Mouse (Mus musculus): ENCODE data around the gene Ddx42.
"Not testable (repeated sequence)": the region's sequence is repeated elsewhere in the genome, so short reads cannot be mapped to it uniquely, and the experiment has no call there.

Gene Ddx42

DNA sequence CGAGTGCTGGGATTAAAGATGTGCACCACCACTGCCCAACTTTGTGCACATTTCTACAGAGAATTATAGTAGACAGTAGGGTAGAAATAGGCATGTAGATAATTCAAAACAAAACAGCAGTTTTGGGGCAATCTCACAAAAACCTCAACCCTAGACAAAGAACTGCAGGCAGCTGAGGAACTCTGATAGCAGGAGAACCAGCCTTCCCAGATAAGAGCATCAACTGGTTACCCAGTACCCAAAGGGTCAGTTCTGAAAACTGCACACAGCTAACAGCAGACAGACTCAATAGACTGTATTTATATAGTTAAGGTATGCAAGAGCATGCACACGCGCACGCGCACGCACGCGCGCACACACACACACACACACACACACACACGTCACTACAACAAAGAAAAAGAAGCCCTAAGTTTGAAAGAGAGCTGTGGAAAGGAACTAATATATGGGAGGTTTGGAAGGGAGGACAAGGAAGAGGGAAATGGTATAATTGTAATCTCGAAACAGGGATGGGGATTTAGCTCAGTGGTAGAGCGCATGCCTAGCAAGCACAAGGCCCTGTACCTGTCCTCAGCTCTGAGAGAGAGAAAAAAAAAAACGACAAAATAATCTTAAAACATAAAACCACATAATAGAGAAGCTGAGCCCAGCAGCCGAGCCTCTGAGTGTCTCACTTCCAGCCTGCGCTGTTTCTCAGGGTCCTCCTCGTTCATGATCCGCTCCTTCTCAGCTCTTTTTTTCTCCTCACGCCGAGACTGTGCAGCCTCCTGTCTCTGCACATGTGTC lies 15.2 kb upstream of the Ddx42 start:
- no peak for DNase-seq (ENCODE audit: low spot score)

DNA sequence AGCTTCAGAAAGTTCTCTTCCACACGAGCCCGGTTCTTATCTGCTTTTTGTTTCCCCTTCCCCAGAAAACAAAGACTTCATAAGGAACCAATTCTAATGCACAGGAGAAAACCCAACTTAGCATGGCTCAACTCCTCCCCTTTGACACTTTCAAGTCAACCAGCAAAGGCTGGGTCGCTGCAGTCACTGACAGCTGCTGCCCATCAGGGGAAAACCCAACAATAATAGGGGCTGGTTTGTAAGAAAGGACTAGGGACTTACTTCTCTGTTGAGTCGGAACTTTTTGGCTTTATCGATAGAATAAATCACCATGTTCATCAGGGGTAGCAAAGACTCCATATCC lies 14.6 kb upstream of the Ddx42 start, which contains the start of gene Strada:
Strada (minus strand) TSS at position 46 of the 343 bp plus-strand sequence.
- no peak for DNase-seq (ENCODE audit: low spot score)

DNA sequence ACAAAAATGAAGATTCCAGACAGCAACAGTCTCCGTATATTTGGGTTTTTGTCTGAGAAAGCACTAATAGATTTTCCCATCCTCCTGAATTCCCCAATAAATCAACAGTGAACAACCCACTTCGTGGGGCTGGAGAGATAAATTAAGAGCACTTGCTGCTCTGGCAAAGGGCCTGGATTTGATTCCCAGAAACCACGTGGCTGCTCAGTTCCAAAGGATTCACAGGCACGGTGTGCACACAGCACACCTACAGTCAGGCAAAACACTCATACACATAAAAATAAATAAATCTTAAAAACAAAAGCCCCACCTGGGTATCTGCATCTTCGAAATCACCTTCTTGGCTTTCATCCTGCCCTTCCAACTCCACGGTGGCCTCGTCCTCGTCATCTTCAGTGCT lies 4.0 kb upstream of the Ddx42 start:
- DNase-seq (ENCODE audit: low spot score) = no peak

DNA sequence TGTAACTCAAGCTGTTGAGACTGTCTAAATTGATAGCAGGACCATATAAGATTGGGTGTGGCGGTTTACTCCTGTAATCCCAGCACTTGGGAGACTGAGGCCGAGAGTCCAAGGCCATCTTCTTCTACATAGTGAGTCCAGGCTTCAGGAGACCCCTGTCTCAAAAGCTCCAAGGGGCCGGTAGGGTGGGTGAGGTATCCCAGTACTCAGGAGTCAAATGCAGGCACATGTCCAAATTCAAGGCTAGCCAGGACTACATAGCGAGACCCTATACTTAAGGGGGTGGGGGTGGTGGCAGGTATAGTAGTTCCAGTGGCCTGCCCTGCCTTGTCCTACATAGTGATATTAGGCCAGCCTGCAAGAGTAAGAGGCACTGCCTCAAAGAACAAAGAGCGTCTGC lies 1.9 kb upstream of the Ddx42 start:
- no peak for DNase-seq (ENCODE audit: low spot score)

DNA sequence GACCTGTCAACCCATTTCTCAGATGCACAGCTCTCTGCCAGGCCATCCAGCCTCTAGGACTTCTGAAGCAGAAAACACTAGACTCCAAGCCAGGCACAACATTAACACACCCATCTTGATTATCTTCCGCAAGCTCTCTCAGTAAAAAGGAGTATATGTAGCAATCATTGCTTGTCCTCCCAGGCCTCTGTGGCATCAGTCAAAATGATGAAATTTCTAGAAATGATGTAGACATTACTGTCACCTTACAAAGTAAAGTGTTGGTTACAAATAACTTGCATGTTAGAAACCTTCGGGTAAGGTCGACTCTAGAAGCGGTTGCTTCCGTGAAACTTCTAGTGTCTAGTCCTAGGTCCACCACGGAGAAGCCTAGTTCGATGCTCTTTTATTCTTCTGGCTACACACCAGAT lies 1.3 kb upstream of the Ddx42 start:
- DNase-seq (ENCODE audit: low spot score) = no peak

DNA sequence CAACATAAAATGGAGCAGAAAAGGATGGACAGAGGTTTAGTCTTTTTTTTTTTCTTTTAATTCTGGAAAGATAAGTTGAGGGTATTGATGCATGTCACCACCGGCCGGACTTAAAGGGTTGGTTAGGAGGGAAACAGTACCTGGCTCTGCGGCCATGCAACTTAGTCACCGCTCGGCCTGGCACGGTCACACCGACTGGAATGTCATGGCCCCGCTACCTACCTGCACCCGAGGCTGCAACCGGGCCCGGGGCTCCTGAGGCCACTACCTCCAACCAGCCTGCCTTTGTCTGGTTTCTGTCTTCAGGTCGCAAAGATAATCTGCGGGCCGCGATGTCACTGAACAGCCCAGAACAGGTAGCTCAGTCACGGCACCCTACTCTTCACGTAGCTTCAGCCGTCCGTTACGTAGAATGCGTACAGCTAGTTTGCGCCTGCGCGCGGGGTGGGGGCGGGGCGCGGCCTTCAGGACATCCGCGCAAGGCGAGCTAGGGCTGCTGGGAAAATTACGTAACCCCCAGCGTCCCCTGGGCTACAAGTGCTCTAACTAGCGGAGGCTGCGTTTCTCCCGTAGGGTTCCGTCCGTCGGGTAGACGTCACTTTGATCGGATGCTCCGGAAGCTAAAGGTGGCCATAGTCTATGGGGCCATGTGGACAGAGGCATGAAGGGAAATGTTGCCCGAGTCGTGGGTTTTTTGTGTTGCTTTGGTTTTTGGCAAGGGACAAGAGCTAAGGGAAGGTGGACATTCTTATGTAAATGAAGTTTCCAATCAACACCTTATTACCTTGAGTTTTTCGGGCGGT lies 598 bp upstream of the Ddx42 start, which contains the start of gene Ccdc47:
Ccdc47 (minus strand) TSS at position 418 of the 803 bp plus-strand sequence.
- DNase-seq (ENCODE audit: low spot score) = peak; percentile 97

DNA sequence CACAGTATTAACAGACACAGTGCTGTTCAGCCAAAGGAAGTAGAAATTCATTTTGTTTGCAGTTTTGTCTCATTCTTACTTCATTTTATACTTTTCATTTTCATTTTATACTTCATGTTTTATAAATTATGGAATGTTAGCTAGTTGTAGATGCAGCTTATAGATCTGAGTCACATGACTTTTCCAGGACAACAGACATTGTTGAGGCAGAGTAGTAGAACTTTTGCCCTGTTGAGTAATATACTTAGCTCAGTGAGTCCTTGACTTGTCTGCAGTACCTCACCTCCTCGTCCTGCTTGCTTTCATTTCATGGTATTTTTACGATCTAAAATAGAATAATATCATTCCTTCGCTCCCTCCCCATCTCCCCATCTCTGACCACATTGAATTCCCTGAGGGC lies 3.9 kb downstream of the Ddx42 start:
- DNase-seq (ENCODE audit: low spot score) = no peak

DNA sequence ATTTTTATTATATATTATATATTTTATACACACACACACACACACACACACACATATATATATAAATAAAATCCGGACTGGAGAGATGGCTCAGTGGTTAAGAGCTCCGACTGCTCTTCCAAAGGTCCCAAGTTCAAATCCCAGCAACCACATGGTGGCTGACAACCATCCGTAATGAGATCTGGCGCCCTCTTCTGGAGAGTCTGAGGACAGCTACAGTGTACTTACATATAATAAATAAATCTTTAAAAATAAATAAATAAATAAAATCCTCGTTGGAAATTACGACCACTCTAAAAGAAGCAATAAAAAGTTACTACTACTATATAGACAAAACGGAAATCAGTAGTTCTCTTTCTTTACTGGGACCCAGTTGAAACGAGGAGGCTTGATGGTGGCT lies 17.3 kb downstream of the Ddx42 start:
- DNase-seq (ENCODE audit: low spot score) = not testable (repeated sequence)

DNA sequence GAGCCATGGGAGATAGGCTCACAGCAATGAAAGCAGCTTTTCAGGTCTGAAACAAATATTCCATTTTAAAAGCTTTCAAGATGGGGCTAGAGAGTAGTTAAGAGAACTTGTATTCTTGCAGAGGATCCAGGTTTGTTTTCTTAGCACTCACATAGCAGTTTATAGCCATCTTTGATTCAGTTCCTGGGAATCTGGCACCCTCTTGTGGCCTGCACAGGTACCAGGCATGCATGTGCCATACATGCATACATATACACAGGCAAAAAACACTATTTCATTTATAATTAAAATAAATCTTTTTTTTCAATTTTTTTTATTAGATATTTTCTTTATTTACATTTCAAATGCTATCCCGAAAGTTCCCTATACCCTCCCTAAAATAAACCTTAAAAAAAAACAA lies 30.1 kb downstream of the Ddx42 start:
- no peak for DNase-seq (ENCODE audit: low spot score)

DNA sequence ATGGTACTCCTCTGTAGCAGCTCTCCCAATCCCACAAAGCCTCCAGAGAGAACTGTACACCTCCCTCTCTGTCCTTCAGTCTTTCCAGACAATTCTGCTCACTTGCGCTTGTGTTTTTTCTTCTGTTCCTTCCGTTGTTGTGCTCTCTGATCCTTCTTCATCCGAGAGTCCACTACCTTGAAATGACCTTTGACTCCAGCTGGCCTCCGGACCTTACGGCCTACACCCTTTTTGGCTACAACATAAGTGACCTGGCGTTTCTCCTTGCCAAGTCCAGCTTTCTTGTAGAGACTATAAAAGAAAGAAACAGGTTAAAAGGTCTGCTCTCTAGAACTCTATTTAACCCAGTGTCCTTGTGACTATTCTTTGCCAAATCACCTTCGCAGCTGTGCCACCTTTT lies 32.6 kb downstream of the Ddx42 start:
- no peak for DNase-seq (ENCODE audit: low spot score)

DNA sequence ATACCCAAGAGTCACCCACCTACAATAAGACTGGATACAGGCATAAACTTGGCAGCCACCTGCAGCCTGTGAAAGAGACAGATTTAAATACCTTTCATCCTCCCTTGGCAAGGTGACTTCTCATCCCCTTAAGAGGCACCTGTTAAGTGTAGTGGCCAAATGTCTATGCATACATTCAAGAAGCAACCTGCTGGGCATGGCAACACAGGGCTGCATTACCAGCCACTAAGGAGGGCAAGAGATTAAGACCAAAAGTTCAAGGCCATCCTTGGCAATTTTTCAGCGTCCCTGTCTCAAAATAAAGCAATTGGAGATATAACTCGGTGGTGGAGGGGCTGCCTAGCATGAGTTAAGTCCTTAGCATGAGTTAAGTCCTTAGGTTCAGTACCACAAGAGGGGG lies 38.0 kb downstream of the Ddx42 start:
- DNase-seq (ENCODE audit: low spot score) = no peak

DNA sequence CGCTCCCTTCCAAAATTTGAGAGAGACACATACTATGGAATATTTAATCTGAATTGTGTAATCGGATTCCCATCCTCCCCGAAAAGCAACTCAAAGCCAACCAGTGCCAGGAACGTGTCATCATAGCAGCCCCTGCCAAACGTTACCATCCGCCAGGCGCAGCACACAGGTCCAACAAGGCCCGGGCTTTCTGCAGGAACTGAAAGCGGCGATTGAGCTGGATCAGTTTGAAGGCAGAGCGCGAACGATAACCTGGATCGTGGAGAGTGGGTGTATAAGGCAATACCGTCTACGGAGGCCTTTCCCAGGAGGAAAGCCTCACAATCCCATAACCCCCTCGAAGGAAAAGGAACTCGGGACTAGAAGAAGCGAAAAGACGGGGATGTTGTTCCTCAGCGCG lies 38.4 kb downstream of the Ddx42 start:
- no peak for DNase-seq (ENCODE audit: low spot score)

DNA sequence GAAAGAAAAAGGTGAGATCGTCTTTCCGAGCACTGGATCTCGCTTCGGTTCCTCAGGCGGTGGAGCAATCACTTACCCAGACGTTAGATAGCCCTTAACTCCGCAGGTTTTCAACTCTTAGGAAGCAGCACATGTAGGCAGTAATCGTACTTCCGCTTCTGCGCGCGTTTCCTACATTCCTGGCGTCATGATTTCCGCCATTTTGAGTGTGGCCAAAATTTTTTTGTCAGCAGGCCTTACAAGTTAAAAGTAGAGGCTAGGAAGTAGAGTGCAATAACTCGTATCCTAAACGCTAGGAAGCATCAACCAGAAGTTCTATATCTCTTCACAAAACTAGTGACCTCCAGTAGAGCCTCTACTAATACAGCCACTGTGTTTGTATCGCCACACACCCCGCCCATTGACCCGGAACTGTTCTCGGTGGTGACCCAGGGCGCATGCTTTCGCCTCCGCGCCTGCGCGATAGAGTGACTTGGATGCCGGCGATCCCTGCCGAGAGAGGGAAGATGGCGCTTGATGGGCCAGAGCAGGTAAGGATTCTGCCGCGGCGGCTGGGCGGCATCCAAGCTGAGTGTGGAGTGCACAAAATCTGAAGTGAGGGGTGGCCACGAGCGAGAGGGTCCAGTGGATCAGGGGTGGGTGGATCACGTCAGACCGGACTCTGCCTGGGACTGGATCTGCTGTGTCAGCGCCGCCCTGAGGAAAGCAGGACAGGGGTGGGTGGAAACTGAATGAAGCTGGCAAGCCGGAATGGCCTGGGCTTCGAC lies 39.1 kb downstream of the Ddx42 start, which contains the start of the genes Ftsj3 and Psmc5:
Ftsj3 (minus strand) TSS at position 395 of the 767 bp plus-strand sequence.
Psmc5 (plus strand) TSS at position 470 of the 767 bp plus-strand sequence.
- DNase-seq (ENCODE audit: low spot score) = peak; percentile 97

DNA sequence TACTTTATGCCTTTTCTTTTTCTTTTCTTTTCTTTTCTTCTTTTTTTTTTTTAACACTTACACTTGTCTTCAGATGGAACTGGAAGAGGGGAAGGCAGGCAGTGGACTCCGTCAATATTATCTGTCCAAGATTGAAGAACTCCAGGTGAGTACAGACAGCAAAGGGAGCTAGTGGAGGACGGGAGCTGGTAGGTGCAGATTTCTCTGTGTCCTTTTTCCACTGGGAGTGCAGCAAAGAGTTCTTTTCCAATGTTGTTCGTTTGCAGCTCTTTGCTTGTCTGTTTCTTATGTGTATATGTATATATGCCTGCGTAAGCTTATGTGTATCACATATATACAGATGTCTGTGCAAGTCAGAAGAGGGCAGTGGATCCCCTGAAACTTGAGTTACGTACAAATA lies 40.0 kb downstream of the Ddx42 start:
- DNase-seq (ENCODE audit: low spot score) = no peak

DNA sequence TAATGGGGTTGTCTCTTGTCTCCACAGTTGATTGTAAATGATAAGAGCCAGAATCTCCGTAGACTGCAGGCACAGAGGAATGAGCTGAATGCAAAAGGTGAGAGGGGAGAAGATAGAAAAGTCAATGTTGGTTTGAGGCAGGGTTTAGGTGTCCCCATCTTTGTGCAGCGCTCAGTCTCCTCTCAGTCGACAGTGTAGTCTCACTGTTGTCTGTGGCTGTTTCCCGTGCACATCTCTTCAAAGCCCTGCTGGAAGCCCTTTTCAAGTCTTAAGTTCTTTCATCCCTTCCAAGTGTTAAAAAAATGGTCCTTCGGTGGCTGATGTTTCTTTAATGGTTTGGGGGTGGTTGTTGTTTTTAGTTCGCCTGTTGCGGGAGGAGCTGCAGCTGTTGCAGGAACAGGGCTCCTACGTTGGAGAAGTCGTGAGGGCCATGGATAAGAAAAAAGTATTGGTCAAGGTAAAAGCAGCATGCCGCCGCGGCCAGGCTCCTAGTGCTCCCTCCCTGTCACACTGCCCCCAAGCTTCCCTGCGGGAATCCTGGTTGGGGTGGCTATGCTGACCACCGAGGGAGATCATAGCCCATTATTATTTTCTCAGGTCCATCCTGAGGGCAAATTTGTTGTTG lies 44.2 kb downstream of the Ddx42 start:
- no peak for DNase-seq (ENCODE audit: low spot score)

DNA sequence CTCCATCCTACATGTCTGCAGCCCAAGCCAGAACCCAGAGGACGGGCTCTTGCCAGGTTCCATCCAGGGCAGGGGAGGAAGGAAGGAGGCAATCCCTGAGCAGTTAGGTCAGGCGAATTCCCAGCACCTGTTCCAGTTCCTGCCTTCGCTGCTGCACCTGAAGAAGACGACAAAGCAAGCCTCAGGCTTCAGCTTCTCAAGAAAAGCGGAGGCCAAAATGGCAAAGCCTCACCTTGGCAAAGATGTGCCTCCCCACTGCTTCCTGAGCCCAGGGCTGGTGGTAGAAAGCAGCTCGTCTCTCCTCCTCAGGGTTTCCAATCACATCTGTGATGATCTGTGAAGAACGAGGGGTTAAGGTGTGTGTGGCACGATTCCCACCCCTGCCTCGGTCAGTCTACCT lies 47.2 kb downstream of the Ddx42 start:
- no peak for DNase-seq (ENCODE audit: low spot score)

DNA sequence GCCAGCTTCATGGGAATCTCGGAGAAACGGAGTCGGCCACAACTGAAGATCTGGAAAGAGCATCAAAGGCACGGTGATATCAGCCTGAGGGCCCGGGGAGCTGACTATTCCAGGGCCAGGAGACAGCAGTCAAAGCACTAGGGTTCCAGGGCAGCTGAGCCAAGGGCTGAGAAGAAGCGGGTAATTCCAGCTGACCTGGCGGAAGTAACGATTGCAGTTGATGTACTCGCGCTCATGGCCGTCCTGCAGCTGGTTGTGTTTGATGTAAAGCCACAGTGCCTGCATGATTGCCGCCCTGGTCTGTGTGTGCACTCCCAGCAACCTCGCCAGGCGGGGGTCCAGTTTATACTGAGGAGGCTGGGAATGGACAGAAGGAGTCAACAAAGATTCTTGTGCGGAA lies 48.3 kb downstream of the Ddx42 start:
- no peak for DNase-seq (ENCODE audit: low spot score)

DNA sequence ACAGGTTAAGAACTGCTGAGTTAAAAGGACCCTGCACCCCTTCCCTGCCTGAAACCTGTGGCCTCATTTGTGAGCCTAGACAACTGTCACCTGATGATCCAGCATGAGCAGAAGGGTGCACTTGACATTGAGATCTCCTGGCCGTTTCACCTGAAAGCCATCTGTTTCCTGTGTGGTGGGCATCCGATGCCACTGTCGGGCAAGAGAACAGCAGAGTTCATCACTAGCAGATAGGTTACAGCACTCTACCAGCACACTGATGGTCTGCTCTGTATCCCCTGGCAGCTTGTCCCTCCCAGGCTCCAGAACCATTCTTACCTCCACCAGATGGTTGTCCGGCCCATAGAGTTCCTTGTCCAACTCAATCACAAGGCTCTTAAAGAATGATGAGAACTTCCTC lies 48.8 kb downstream of the Ddx42 start:
- no peak for DNase-seq (ENCODE audit: low spot score)

DNA sequence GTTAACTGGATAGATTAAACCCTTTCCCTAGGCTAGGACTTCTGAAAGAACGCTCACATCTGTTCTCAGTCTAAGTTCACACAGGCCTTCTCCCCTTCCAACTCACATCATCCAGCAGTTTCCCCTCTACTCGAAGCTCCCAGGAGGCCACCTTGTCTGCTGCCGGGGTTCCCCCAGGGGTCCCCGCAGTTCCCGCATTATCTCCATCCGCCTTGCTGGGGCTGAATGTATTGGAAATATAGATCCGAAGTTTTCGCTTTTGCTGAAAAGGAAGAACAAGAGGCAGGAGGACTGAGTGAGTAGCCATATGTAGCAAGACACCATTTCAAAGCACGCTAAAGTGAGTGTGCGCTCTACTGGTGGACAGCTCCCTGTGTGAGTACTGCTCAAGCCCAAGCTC lies 49.7 kb downstream of the Ddx42 start:
- DNase-seq (ENCODE audit: low spot score) = no peak

DNA sequence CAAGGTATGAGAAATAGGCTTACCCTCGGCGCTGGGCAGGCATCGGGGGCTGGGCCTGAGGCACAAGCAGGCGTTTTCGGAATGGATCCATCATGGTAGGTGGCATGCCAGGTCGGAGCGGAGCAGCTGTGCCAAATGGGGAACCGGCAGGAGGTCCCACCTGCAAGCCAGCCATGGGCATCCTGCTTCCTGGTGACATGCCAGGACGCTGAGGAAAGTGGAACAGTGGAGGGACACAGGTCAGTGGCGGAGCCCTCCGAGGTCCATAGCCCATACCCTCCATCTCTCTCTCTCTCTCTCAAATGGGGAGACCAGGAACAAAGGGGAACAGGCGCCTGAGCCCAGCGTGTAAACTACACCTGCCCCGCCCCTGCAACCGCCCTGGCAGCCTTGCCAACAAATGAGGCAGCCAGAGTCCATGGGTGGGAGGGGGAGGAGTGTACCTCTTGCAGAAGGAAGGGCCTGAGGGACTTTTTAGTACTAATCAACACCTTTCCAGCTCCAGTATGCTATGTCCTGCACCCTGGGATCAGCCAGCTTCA lies 50.7 kb downstream of the Ddx42 start:
- no peak for DNase-seq (ENCODE audit: low spot score)

DNA sequence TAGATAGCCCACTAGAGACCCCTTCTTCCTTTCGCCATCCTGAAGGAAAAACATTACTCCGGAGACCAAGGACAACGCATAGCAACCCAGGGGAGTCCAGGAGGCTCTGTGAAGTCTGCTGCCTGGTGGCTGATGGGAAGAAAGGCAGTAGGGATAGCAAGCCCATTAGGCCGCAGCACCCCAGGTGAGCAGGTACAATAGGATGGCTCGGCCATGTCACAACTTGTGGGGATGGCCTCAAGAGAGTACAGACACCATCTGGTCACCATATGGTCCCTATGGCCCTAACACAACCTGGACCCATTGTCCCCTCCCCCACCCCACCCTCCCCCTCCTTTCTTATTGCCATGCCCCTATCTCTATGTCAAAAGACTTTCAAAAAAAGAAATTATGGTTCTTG lies 51.1 kb downstream of the Ddx42 start:
- DNase-seq (ENCODE audit: low spot score) = no peak
